Comparison of ENCODE assay signal across 20 mouse cellular contexts in genomic region chr14:117650141-117650540, GRCm38 (mm10).
DNase-seq lines count a peak whose midpoint lies in the region; ATAC-seq lines count a peak whose summit lies in the region.
"Had no signal": no experiment of that assay in that cellular context is flagged by ENCODE, and none has a peak within 500 bp of the region (broad histone marks: within the 10 kb centered on the region; RNA-seq: fewer than 3 reads in every experiment).

No protein-coding gene starts in this region.

- peaks cover 29% of the 10 kb centered on the region for H3K9me3 ChIP-seq in megakaryocyte, embryonic 14.5 days
- no peaks in the 10 kb centered on the region for H3K9me3 ChIP-seq in heart, embryonic 12.5 days (replicated peaks)
- H3K9me3 ChIP-seq: embryonic facial prominence, embryonic 15.5 days; forebrain, embryonic 10.5 days; heart, embryonic 13.5 days had no signal

- H3K36me3 ChIP-seq in megakaryocyte, embryonic 14.5 days (replicated peaks; ENCODE audit: low read length), result no peaks in the 10 kb centered on the region
- H3K36me3 ChIP-seq in heart, embryonic 12.5 days, result no peaks in the 10 kb centered on the region
- H3K36me3 ChIP-seq: embryonic facial prominence, embryonic 15.5 days; forebrain, embryonic 10.5 days; heart, embryonic 13.5 days had no signal

- 84% methylated on average over 4 of the region's 4 CpGs for WGBS in heart, embryonic 12.5 days

- H3K4me2 ChIP-seq in heart, embryonic 12.5 days, result no peak overlapping the region
- H3K4me2 ChIP-seq: embryonic facial prominence, embryonic 15.5 days; heart, embryonic 13.5 days had no signal

- peak overlapping the region; percentile 20 for H3K4me3 ChIP-seq in megakaryocyte, embryonic 14.5 days (replicated peaks)
- H3K4me3 ChIP-seq in heart, embryonic 12.5 days, result no peak overlapping the region
- H3K4me3 ChIP-seq: embryonic facial prominence, embryonic 15.5 days; erythroblast, embryonic 14.5 days; forebrain, embryonic 10.5 days; gastrocnemius, adult 2 months; heart, embryonic 13.5 days had no signal

- no peaks in the 10 kb centered on the region for H3K27me3 ChIP-seq in megakaryocyte, embryonic 14.5 days (replicated peaks)
- peaks cover 24% of the 10 kb centered on the region for H3K27me3 ChIP-seq in heart, embryonic 12.5 days (replicated peaks)
- H3K27me3 ChIP-seq: embryonic facial prominence, embryonic 15.5 days had no signal

- ATAC-seq in megakaryocyte, adult 5-6 weeks (ENCODE audit: poor library complexity, severe bottlenecking), result no peak
- no peak for ATAC-seq in heart, embryonic 12.5 days (ENCODE audit: insufficient number of reproducible peaks, low FRiP score)
- ATAC-seq: forebrain, embryonic 14.5 days had no signal

- H3K27ac ChIP-seq in heart, embryonic 12.5 days (ENCODE audit: poor library complexity, severe bottlenecking), result no peak overlapping the region
- H3K27ac ChIP-seq: embryonic facial prominence, embryonic 15.5 days; forebrain, embryonic 10.5 days; gastrocnemius, adult 2 months; heart, embryonic 13.5 days had no signal

- DNase-seq in kidney, adult 9 months, result peak; percentile 68
- peak; percentile 21 for DNase-seq in kidney, postnatal 10 days
- no peak for DNase-seq in thymus, postnatal 4 days
- no peak for DNase-seq in left cerebral cortex, adult 9 months (ENCODE audit: low spot score in 2 of 2)
- DNase-seq: adrenal gland, postnatal 10 days; cerebellum, adult 11 months; cerebellum, adult 8-10 months; cerebellum, postnatal 14 days; embryo, embryonic 11 days; gastrocnemius, adult 2 months; gastrocnemius, postnatal 25 days; heart, postnatal 36 days had no signal

- no peaks in the 10 kb centered on the region for H3K4me1 ChIP-seq in megakaryocyte, embryonic 14.5 days
- H3K4me1 ChIP-seq in heart, embryonic 12.5 days (replicated peaks), result peaks cover 13% of the 10 kb centered on the region
- H3K4me1 ChIP-seq: embryonic facial prominence, embryonic 15.5 days; forebrain, embryonic 10.5 days had no signal

- H3K9ac ChIP-seq in heart, embryonic 12.5 days, result no peak overlapping the region
- H3K9ac ChIP-seq: embryonic facial prominence, embryonic 15.5 days; heart, embryonic 13.5 days had no signal

Comparison
In these comparisons a context has a peak if more than half of its experiments do, and no peak if none do; other contexts are left out.
1. DNase-seq: peak in kidney, adult 9 months (single experiment) and kidney, postnatal 10 days (single experiment); none in thymus, postnatal 4 days (single experiment) and left cerebral cortex, adult 9 months (0 of 2).